Mouse (Mus musculus) embryonic fibroblast, embryonic 13.5 days (primary cell): ENCODE measurements around the gene Mapk8ip2.

Experiments used
- CTCF ChIP-seq: IDR thresholded peaks from 2 replicates; pipeline ENCODE4 v1.5.1; 2011; ENCODE audit warnings: mild to moderate bottlenecking, control low read depth, low read length, moderate library complexity, borderline replicate concordance; ENCODE audit not compliant: insufficient read depth
- POLR2A ChIP-seq: IDR thresholded peaks from 2 replicates; pipeline ENCODE4 v1.6.1; 2011; ENCODE audit warnings: low read depth, mild to moderate bottlenecking, control low read depth, low read length, moderate library complexity

GRCm38 (mm10) chr15:89499784-89500220, 46.1 kb downstream of the Mapk8ip2 start:
- TF ChIP-seq CTCF (no peak), POLR2A (no peak)
